Mouse (Mus musculus): ENCODE measurements at regions not wholly inside any gene's neighbourhood (a gene's known extent, or its start where the extent isn't known, plus 50 kb on each side); places are given as distances from the start of the nearest gene placed in this dataset.
A peak's percentile ranks its signal among the peaks of the same experiment; 100 is the strongest.

DNA sequence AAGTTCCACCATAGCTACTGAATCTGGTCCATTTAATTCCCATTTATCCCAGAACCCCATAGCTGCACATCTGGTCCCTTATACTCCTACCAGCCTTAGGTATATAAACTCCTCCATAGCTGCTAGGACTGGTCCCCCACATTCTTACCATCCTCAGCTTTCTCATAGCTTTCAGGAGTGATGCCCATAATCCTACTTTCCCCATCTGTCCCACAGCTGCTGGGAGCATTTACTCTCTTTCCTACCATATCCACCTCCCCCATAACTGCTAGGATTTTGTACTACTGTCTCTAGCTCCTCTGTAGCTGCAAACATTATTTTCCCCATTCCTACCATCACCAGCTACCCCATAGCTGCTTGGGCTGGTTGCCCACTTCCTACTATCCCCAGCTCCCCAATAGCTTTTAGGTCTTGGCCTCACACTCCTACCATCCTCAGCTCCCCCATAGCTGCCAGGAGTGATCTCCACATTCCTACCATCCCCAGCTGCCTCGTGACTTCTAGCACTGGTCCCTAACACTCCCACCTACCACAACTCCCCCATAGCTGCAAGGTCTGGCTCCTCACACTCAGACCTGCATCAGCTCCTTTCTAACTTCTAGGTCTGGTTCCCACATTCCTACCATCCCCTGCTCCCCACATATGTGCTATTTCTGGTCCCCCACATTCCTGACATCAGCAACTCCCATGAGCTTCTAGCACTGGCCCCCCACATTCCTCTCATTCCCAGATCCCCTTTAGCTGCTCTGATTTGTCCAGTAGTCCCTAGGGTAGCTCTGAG lies 106.5 kb downstream of the Tmem121 start:
- no peaks in the 10 kb centered on the region for H3K4me1 ChIP-seq (replicated peaks; ENCODE audit: insufficient read depth, low read length)
- WGBS, result 14% methylated on average over 1 of the region's 1 CpGs
- H3K9ac ChIP-seq (ENCODE audit: low read depth, low read length), result no peak overlapping the region
- no peak for TF ChIP-seq CTCF (IDR thresholded peaks at IDR 0.05; ENCODE audit: low read depth)
- no peaks in the 10 kb centered on the region for H3K36me3 ChIP-seq (ENCODE audit: insufficient read depth, low read length)
- no peak overlapping the region for H3K4me2 ChIP-seq (ENCODE audit: low read length)
- no peak for DNase-seq (ENCODE audit: low spot score)
- no peak overlapping the region for H3K4me3 ChIP-seq (replicated peaks; ENCODE audit: low read depth, low read length)
- H3K9me3 ChIP-seq (replicated peaks; ENCODE audit: low read length), result no peaks in the 10 kb centered on the region
- no peak for ATAC-seq (replicated peaks; ENCODE audit: low FRiP score, low read depth)
- no peaks in the 10 kb centered on the region for H3K27me3 ChIP-seq (ENCODE audit: insufficient read depth, low read length)
- H3K27ac ChIP-seq, result no peak overlapping the region

DNA sequence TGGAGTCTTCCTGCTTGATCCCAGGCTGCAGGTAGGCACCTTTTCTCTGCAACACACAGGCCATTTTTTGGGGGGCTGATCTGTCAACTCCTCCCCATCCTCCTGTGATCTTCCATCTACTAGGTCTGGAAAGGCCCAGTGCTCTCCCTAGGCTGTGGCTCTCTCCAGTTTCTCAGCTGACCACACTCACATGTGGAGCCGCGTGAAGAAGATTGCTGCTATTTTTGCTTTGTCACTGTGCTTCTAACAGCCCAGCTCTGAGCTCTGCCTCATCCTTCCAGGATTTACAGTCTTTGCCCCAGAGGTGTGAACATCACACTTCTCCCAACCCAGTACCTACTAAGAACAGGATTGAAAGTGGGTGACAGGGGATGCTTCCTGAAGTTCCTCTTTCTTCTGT lies 110.2 kb downstream of the Tmem121 start:
- H3K36me3 ChIP-seq (ENCODE audit: insufficient read depth, low read length), result no peaks in the 10 kb centered on the region
- H3K27ac ChIP-seq, result no peak overlapping the region
- H3K4me2 ChIP-seq (ENCODE audit: low read length), result no peak overlapping the region
- H3K27me3 ChIP-seq (ENCODE audit: insufficient read depth, low read length), result no peaks in the 10 kb centered on the region
- no peak overlapping the region for H3K9ac ChIP-seq (ENCODE audit: low read depth, low read length)
- DNase-seq (ENCODE audit: low spot score), result no peak
- 60% methylated on average over 2 of the region's 2 CpGs for WGBS
- no peaks in the 10 kb centered on the region for H3K9me3 ChIP-seq (replicated peaks; ENCODE audit: low read length)
- no peak overlapping the region for H3K4me3 ChIP-seq (replicated peaks; ENCODE audit: low read depth, low read length)
- no peak for ATAC-seq (replicated peaks; ENCODE audit: low FRiP score, low read depth)
- H3K4me1 ChIP-seq (replicated peaks; ENCODE audit: insufficient read depth, low read length), result no peaks in the 10 kb centered on the region
- TF ChIP-seq CTCF (IDR thresholded peaks at IDR 0.05; ENCODE audit: low read depth), result no peak

DNA sequence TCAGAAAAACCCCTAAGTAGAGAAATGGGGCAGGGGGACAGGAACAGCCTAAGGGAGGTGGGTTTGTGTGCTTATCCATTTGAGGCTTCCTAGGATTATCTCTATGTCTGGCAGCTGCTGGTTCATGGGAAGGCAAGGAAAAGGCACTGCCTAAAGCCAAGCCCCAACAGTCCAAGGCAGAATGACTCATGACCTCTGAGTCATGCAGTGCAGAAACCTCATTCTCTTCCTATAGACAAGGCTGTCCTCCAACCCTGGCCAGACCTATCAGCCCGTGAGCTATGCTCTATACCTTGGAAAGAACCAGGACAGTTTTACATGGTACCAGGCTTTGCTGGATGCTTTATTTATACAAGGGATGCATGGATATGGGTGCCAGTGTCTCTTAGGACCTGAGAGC lies 120.2 kb downstream of the Tmem121 start:
- Histone ChIP-seq H3K4me3 (replicated peaks; ENCODE audit: low read depth, low read length) (no peak overlapping the region), H3K4me1 (replicated peaks; ENCODE audit: insufficient read depth, low read length) (no peaks in the 10 kb centered on the region), H3K27me3 (ENCODE audit: insufficient read depth, low read length) (no peaks in the 10 kb centered on the region), H3K4me2 (ENCODE audit: low read length) (no peak overlapping the region), H3K9me3 (replicated peaks; ENCODE audit: low read length) (no peaks in the 10 kb centered on the region), H3K9ac (ENCODE audit: low read depth, low read length) (no peak overlapping the region), H3K36me3 (ENCODE audit: insufficient read depth, low read length) (no peaks in the 10 kb centered on the region), H3K27ac (no peak overlapping the region)
- no peak for TF ChIP-seq CTCF (IDR thresholded peaks at IDR 0.05; ENCODE audit: low read depth)
- no peak for ATAC-seq (replicated peaks; ENCODE audit: low FRiP score, low read depth)
- 83% methylated on average over 1 of the region's 1 CpGs for WGBS
- DNase-seq (ENCODE audit: low spot score), result no peak

DNA sequence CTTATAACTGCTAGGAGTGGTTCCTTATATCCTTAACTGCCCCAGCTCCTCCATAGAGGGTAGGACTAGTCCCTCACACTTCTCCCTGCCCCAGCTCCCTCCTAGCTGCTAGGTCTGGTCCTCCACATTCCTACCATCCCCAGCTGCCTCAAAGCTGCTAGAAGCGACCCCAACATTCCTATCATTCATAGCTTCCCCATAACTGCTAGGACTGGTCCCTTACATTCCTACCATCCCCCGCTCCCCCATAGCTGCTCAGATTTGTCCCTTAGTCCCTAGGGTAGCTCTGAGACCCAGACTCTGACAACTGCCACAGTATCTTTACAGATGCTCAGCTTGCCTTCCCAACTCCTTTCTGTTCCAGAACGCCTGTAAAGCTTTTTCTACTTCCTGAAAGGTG lies 127.6 kb downstream of the Tmem121 start:
- ATAC-seq (replicated peaks; ENCODE audit: low FRiP score, low read depth), result no peak
- no peak for TF ChIP-seq CTCF (IDR thresholded peaks at IDR 0.05; ENCODE audit: low read depth)
- Histone ChIP-seq H3K36me3 (ENCODE audit: insufficient read depth, low read length) (no peaks in the 10 kb centered on the region), H3K27me3 (ENCODE audit: insufficient read depth, low read length) (no peaks in the 10 kb centered on the region), H3K9ac (ENCODE audit: low read depth, low read length) (no peak overlapping the region), H3K4me1 (replicated peaks; ENCODE audit: insufficient read depth, low read length) (no peaks in the 10 kb centered on the region), H3K27ac (no peak overlapping the region), H3K4me3 (replicated peaks; ENCODE audit: low read depth, low read length) (no peak overlapping the region), H3K4me2 (ENCODE audit: low read length) (no peak overlapping the region), H3K9me3 (replicated peaks; ENCODE audit: low read length) (no peaks in the 10 kb centered on the region)
- 44% methylated on average over 3 of the region's 3 CpGs for WGBS
- DNase-seq (ENCODE audit: low spot score), result peak; percentile 32

DNA sequence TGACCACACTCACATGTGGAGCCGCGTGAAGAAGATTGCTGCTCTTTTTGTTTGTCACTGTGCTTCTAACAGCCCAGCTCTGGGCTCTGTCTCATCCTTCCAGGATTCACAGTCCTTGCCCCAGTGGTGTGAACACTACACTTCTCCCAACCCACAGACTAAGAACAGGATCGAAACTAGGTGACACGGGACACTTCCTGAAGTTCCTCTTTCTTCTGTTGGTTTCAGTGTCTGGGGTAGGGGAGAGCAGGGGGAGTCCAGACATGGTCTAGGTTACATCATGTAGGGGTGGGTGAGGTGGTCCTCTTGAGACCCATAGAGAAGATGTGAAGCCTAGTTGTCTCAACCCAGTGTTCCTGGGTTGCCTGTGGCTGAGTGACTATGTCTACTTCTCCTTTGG lies 128.9 kb downstream of the Tmem121 start:
- no peak overlapping the region for H3K4me2 ChIP-seq (ENCODE audit: low read length)
- no peak overlapping the region for H3K4me3 ChIP-seq (replicated peaks; ENCODE audit: low read depth, low read length)

DNA sequence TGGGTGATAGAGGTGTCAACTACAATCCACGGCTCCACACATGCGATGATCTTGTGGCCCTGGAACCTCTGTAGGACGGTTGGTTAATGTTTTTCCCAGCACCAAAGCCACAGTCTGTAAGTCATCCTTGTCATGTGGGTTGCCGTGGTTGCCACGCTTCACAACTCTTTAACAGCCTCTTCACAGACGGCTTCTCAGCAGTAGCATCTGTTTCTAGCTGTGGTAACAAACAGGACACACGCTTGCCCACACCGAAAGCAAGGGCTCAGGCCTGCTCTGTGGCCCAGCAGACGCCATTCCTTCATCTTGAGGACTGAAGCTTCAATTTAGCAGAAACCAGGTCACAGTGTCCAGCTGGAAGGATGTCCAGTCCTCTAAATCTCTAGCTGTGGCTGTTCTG lies 135.4 kb downstream of the Tmem121 start:
- Histone ChIP-seq H3K9me3 (replicated peaks; ENCODE audit: low read length) (no peaks in the 10 kb centered on the region), H3K4me3 (replicated peaks; ENCODE audit: low read depth, low read length) (no peak overlapping the region), H3K27ac (no peak overlapping the region), H3K4me2 (ENCODE audit: low read length) (no peak overlapping the region), H3K4me1 (replicated peaks; ENCODE audit: insufficient read depth, low read length) (no peaks in the 10 kb centered on the region), H3K27me3 (ENCODE audit: insufficient read depth, low read length) (no peaks in the 10 kb centered on the region), H3K9ac (ENCODE audit: low read depth, low read length) (no peak overlapping the region), H3K36me3 (ENCODE audit: insufficient read depth, low read length) (no peaks in the 10 kb centered on the region)
- DNase-seq (ENCODE audit: low spot score) (no peak), ATAC-seq (replicated peaks; ENCODE audit: low FRiP score, low read depth) (no peak)
- TF ChIP-seq CTCF (IDR thresholded peaks at IDR 0.05; ENCODE audit: low read depth), result no peak
- 49% methylated on average over 9 of the region's 9 CpGs for WGBS

More for the DNA sequence above, 128.9 kb downstream of the Tmem121 start:
- 94% methylated on average over 4 of the region's 4 CpGs for WGBS
- ATAC-seq (replicated peaks; ENCODE audit: low FRiP score, low read depth) (no peak), DNase-seq (ENCODE audit: low spot score) (no peak)
- Histone ChIP-seq H3K36me3 (ENCODE audit: insufficient read depth, low read length) (no peaks in the 10 kb centered on the region), H3K9ac (ENCODE audit: low read depth, low read length) (no peak overlapping the region), H3K4me1 (replicated peaks; ENCODE audit: insufficient read depth, low read length) (no peaks in the 10 kb centered on the region), H3K27me3 (ENCODE audit: insufficient read depth, low read length) (no peaks in the 10 kb centered on the region), H3K9me3 (replicated peaks; ENCODE audit: low read length) (no peaks in the 10 kb centered on the region), H3K27ac (no peak overlapping the region)
- no peak for TF ChIP-seq CTCF (IDR thresholded peaks at IDR 0.05; ENCODE audit: low read depth)

DNA sequence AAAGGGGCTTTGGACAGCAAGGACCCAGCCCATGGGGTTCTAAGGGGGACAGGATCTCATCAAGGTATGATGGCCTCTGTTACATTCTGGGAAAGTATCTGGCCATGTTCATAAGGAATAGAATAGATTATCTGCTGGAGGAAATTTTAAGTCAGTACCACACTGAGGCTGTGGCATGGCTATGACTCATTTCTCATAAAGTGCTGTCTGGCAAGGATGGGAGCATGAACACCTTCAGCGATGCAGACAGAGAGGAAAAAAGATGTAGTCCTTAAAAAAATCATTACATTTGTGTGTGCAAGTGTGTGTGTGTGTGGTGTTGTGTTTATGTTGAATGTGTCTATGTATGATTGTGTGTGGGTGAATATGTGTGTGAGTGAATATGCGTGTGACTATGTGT lies 136.4 kb downstream of the Tmem121 start:
- no peaks in the 10 kb centered on the region for H3K9me3 ChIP-seq (replicated peaks; ENCODE audit: low read length)
- H3K4me3 ChIP-seq (replicated peaks; ENCODE audit: low read depth, low read length), result no peak overlapping the region
- no peaks in the 10 kb centered on the region for H3K36me3 ChIP-seq (ENCODE audit: insufficient read depth, low read length)
- ATAC-seq (replicated peaks; ENCODE audit: low FRiP score, low read depth), result no peak
- TF ChIP-seq CTCF (IDR thresholded peaks at IDR 0.05; ENCODE audit: low read depth), result no peak
- no peaks in the 10 kb centered on the region for H3K4me1 ChIP-seq (replicated peaks; ENCODE audit: insufficient read depth, low read length)
- no peak for DNase-seq (ENCODE audit: low spot score)
- no peaks in the 10 kb centered on the region for H3K27me3 ChIP-seq (ENCODE audit: insufficient read depth, low read length)
- no peak overlapping the region for H3K27ac ChIP-seq
- H3K9ac ChIP-seq (ENCODE audit: low read depth, low read length), result no peak overlapping the region
- H3K4me2 ChIP-seq (ENCODE audit: low read length), result no peak overlapping the region
- WGBS, result 75% methylated on average over 2 of the region's 2 CpGs

Data from kidney, postnatal 0 days (tissue).